Mouse (Mus musculus): ENCODE measurements around the gene Cldn14. TPM values are rescaled to one million over a fixed set of nuclear protein-coding genes. Genes with fewer than 3 reads are reported as not detected.
"Not testable (repeated sequence)": the region's sequence is repeated elsewhere in the genome, so short reads cannot be mapped to it uniquely, and the experiment has no call there.

Gene Cldn14
- polyA plus RNA-seq, 1 experiment from 2014 or later = not detected

- Histone ChIP-seq H3K9me3 (ENCODE audit: control insufficient read depth, low read length) (no peaks in the 10 kb centered on the region), H3K4me3 (replicated peaks; ENCODE audit: low read length) (no peak overlapping the region), H3K4me2 (replicated peaks) (no peak overlapping the region), H3K36me3 (replicated peaks; ENCODE audit: control insufficient read depth, insufficient read depth) (no peaks in the 10 kb centered on the region), H3K27me3 (ENCODE audit: control insufficient read depth, insufficient read depth, low read length) (no peaks in the 10 kb centered on the region), H3K4me1 (replicated peaks; ENCODE audit: control insufficient read depth, insufficient read depth, low read length) (0 out of 2 replicates have a peak, but pooled peaks cover 3% of the 10 kb centered on the region), H3K9ac (no peak overlapping the region), H3K27ac (no peak overlapping the region)
- 74% methylated on average over 9 of the region's 9 CpGs for WGBS
- DNase-seq (ENCODE audit: low spot score) (no peak), ATAC-seq (ENCODE audit: low FRiP score) (no peak)
Measured at GRCm38 (mm10) chr16:93983576-93983975, 25.1 kb downstream of the Cldn14 start.

DNA sequence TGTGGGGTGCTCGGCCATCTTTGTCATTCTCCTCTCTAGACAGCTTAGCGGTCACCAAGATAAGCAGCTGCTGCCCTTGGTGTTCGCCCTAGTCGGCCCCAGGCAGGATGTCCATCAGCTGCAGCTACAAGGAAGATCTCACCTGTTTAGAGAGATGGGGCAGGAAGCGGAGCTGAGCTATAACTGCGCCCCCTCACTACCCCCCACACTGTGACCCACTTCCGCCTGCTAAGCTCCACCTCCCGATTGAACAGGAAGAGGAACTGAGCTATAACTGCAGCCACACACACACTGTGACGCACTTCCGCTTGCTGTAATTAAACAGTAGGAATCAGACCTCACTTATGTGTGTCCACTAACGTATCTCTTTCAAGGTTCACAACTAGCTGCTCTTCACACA lies 26.3 kb downstream of the Cldn14 start:
- 90% methylated on average over 11 of the region's 11 CpGs for WGBS
- DNase-seq (ENCODE audit: low spot score) = no peak

DNA sequence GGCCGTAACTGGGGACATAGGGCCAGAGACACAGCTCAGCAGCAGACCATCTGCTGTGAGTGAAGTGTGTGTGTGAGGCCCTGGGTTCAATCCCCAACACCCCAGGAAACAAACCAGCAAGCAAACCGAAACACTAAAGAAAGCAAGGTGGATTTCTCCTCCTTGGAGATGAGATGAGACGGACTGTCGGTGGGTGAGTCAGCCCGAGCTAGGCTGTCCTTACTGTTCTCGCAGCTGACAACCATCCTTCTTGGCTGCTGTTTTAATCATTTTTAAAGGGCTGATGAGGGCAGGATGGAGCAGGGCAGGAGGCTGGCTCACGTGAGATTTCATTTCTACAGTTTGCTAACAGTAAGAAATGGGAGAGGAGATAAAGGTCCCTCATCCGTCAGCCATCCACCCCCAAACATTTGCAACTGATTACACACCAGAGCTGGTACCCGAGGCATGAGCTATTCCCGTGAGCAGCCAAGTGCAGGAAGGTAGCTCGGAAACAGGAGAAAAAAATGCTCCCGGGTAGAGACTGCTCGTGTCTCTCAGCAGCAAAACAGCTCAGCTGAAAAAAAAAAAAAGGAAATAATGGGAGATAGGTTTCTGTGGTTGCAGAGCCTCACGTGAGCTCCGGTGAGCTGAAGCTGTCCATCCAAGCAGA lies 27.3 kb downstream of the Cldn14 start:
- no peak overlapping the region for H3K4me3 ChIP-seq (replicated peaks; ENCODE audit: low read length)
- no peak overlapping the region for H3K9ac ChIP-seq
- no peak overlapping the region for H3K27ac ChIP-seq
- 64% methylated on average over 15 of the region's 15 CpGs for WGBS
- no peak for ATAC-seq (ENCODE audit: low FRiP score)
- no peaks in the 10 kb centered on the region for H3K27me3 ChIP-seq (ENCODE audit: control insufficient read depth, insufficient read depth, low read length)
- no peaks in the 10 kb centered on the region for H3K36me3 ChIP-seq (replicated peaks; ENCODE audit: control insufficient read depth, insufficient read depth)
- no peak for DNase-seq (ENCODE audit: low spot score)
- H3K4me2 ChIP-seq (replicated peaks) = no peak overlapping the region
- H3K9me3 ChIP-seq (ENCODE audit: control insufficient read depth, low read length) = no peaks in the 10 kb centered on the region
- H3K4me1 ChIP-seq (replicated peaks; ENCODE audit: control insufficient read depth, insufficient read depth, low read length) = 0 out of 2 replicates have a peak, but pooled peaks cover 3% of the 10 kb centered on the region

More for the DNA sequence above, 26.3 kb downstream of the Cldn14 start:
- Histone ChIP-seq H3K4me3 (replicated peaks; ENCODE audit: low read length) (no peak overlapping the region), H3K9me3 (ENCODE audit: control insufficient read depth, low read length) (no peaks in the 10 kb centered on the region), H3K27ac (no peak overlapping the region), H3K4me2 (replicated peaks) (no peak overlapping the region), H3K36me3 (replicated peaks; ENCODE audit: control insufficient read depth, insufficient read depth) (no peaks in the 10 kb centered on the region), H3K27me3 (ENCODE audit: control insufficient read depth, insufficient read depth, low read length) (no peaks in the 10 kb centered on the region), H3K9ac (no peak overlapping the region), H3K4me1 (replicated peaks; ENCODE audit: control insufficient read depth, insufficient read depth, low read length) (0 out of 2 replicates have a peak, but pooled peaks cover 3% of the 10 kb centered on the region)
- no peak for ATAC-seq (ENCODE audit: low FRiP score)

DNA sequence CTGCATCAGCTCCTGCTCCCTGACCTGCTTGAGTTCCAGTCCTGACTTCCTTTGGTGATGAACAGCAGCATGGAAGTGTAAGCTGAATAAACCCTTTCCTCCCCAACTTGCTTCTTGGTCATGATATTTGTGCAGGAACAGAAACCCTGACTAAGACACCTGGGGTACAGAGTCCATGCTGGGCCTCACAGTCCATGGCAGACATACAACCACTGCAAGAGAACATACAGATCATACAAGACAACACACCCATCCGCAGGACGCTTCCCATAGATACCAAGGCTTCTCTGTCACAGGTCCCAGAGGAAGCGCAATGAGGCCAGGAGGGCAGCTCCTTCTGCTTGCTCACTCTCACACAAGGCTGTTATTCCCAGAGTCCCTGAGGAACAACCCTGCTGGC lies 28.3 kb downstream of the Cldn14 start:
- DNase-seq (ENCODE audit: low spot score); H3K4me1 ChIP-seq (replicated peaks; ENCODE audit: control insufficient read depth, insufficient read depth, low read length); H3K9ac ChIP-seq; H3K27ac ChIP-seq; H3K4me2 ChIP-seq (replicated peaks); ATAC-seq (ENCODE audit: low FRiP score); H3K27me3 ChIP-seq (ENCODE audit: control insufficient read depth, insufficient read depth, low read length); H3K36me3 ChIP-seq (replicated peaks; ENCODE audit: control insufficient read depth, insufficient read depth); H3K9me3 ChIP-seq (ENCODE audit: control insufficient read depth, low read length); H3K4me3 ChIP-seq (replicated peaks; ENCODE audit: low read length): not testable (repeated sequence)
- WGBS = 93% methylated on average over 3 of the region's 3 CpGs

DNA sequence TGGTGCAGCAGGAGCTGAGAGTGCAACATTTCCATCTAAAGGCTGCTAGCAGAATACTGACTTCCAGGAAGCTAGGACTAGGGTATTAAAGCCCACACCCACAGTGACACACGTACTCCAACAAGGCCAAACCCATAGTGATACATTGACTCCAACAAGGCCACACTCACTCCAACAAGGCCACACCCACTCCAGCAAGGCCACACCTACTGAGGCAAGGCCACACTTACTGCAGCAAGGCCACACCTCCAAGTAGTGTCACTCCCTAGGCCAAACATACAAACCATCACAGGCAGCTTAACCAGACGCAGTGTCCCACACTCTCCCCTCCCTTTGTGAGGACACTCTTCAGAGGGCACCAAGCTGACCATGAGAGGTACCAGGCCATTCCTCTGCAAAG lies 29.3 kb downstream of the Cldn14 start:
- H3K9me3 ChIP-seq (ENCODE audit: control insufficient read depth, low read length) = no peaks in the 10 kb centered on the region
- WGBS = 85% methylated on average over 2 of the region's 2 CpGs
- no peak overlapping the region for H3K27ac ChIP-seq

GRCm38 (mm10) chr16:93977587-93977986 lies 31.1 kb downstream of the Cldn14 start:
- Histone ChIP-seq H3K36me3 (replicated peaks; ENCODE audit: control insufficient read depth, insufficient read depth) (no peaks in the 10 kb centered on the region), H3K9ac (no peak overlapping the region), H3K27ac (no peak overlapping the region), H3K27me3 (ENCODE audit: control insufficient read depth, insufficient read depth, low read length) (no peaks in the 10 kb centered on the region), H3K4me3 (replicated peaks; ENCODE audit: low read length) (no peak overlapping the region), H3K4me2 (replicated peaks) (no peak overlapping the region), H3K9me3 (ENCODE audit: control insufficient read depth, low read length) (no peaks in the 10 kb centered on the region), H3K4me1 (replicated peaks; ENCODE audit: control insufficient read depth, insufficient read depth, low read length) (0 out of 2 replicates have a peak, but pooled peaks cover 3% of the 10 kb centered on the region)
- DNase-seq (ENCODE audit: low spot score) (no peak), ATAC-seq (ENCODE audit: low FRiP score) (no peak)
- WGBS = 93% methylated on average over 6 of the region's 6 CpGs

More for the DNA sequence above, 29.3 kb downstream of the Cldn14 start:
- no peak overlapping the region for H3K9ac ChIP-seq
- H3K27me3 ChIP-seq (ENCODE audit: control insufficient read depth, insufficient read depth, low read length) = no peaks in the 10 kb centered on the region
- H3K4me2 ChIP-seq (replicated peaks) = no peak overlapping the region
- ATAC-seq (ENCODE audit: low FRiP score) = no peak
- H3K4me1 ChIP-seq (replicated peaks; ENCODE audit: control insufficient read depth, insufficient read depth, low read length) = 0 out of 2 replicates have a peak, but pooled peaks cover 3% of the 10 kb centered on the region
- no peak for DNase-seq (ENCODE audit: low spot score)
- no peaks in the 10 kb centered on the region for H3K36me3 ChIP-seq (replicated peaks; ENCODE audit: control insufficient read depth, insufficient read depth)
- no peak overlapping the region for H3K4me3 ChIP-seq (replicated peaks; ENCODE audit: low read length)

- DNase-seq (ENCODE audit: low spot score) (no peak), ATAC-seq (ENCODE audit: low FRiP score) (no peak)
- WGBS = 52% methylated on average over 3 of the region's 3 CpGs
- H3K4me3 ChIP-seq (replicated peaks; ENCODE audit: low read length) = no peak overlapping the region
- no peak overlapping the region for H3K9ac ChIP-seq
- H3K4me1 ChIP-seq (replicated peaks; ENCODE audit: control insufficient read depth, insufficient read depth, low read length) = 0 out of 2 replicates have a peak, but pooled peaks cover 3% of the 10 kb centered on the region
- no peaks in the 10 kb centered on the region for H3K27me3 ChIP-seq (ENCODE audit: control insufficient read depth, insufficient read depth, low read length)
- no peak overlapping the region for H3K4me2 ChIP-seq (replicated peaks)
- H3K36me3 ChIP-seq (replicated peaks; ENCODE audit: control insufficient read depth, insufficient read depth) = no peaks in the 10 kb centered on the region
- no peak overlapping the region for H3K27ac ChIP-seq
- no peaks in the 10 kb centered on the region for H3K9me3 ChIP-seq (ENCODE audit: control insufficient read depth, low read length)
Measured at GRCm38 (mm10) chr16:93976907-93977306, 31.7 kb downstream of the Cldn14 start.

DNA sequence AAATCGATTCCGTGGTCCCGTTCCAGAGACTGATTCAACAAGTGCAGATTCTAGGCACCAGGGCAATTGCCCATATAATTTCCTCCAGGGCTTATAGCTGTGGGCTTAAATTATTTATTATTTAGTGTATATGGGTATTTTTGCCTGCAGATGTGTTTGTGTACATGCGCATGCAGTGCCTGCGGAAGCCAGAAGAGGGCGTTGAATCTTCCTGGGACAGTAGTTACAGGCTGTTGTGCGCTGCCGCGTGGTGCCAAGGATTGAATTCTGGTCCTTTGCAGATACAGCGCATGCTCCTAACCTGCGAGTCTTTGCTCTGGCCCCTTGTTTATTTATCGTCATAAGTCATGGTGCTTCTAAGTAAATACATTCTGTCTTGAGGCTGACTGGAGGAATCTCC lies 33.2 kb downstream of the Cldn14 start:
- Histone ChIP-seq H3K27ac (no peak overlapping the region), H3K36me3 (replicated peaks; ENCODE audit: control insufficient read depth, insufficient read depth) (no peaks in the 10 kb centered on the region), H3K27me3 (ENCODE audit: control insufficient read depth, insufficient read depth, low read length) (no peaks in the 10 kb centered on the region), H3K9me3 (ENCODE audit: control insufficient read depth, low read length) (no peaks in the 10 kb centered on the region), H3K4me1 (replicated peaks; ENCODE audit: control insufficient read depth, insufficient read depth, low read length) (no peaks in the 10 kb centered on the region), H3K4me2 (replicated peaks) (no peak overlapping the region), H3K9ac (no peak overlapping the region), H3K4me3 (replicated peaks; ENCODE audit: low read length) (no peak overlapping the region)
- WGBS = 83% methylated on average over 12 of the region's 12 CpGs
- no peak for ATAC-seq (ENCODE audit: low FRiP score)
- DNase-seq (ENCODE audit: low spot score) = no peak

DNA sequence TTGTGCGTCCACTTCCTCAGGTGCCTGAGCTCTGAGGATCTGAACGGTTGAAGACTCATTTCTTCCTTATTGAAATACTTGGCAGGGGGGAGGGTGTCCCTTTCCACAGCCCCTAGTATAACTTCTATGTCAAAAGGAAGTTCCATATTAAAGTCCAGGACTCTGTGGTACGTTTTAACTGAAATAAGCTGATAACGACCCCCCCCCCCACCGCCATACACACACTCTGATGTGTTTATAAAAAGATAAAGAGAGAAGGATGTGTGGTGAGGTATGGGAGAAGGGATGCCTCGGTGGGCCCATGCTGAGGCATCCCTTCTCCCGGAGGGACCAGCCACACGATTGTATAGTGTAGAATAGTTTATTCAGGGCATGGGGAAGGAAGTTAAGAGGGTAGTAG lies 34.4 kb downstream of the Cldn14 start:
- no peak overlapping the region for H3K4me2 ChIP-seq (replicated peaks)
- no peaks in the 10 kb centered on the region for H3K36me3 ChIP-seq (replicated peaks; ENCODE audit: control insufficient read depth, insufficient read depth)
- H3K9ac ChIP-seq = no peak overlapping the region
- DNase-seq (ENCODE audit: low spot score) (no peak), ATAC-seq (ENCODE audit: low FRiP score) (no peak)
- no peak overlapping the region for H3K27ac ChIP-seq
- H3K4me3 ChIP-seq (replicated peaks; ENCODE audit: low read length) = no peak overlapping the region
- 72% methylated on average over 8 of the region's 8 CpGs for WGBS
- H3K27me3 ChIP-seq (ENCODE audit: control insufficient read depth, insufficient read depth, low read length) = no peaks in the 10 kb centered on the region
- no peaks in the 10 kb centered on the region for H3K4me1 ChIP-seq (replicated peaks; ENCODE audit: control insufficient read depth, insufficient read depth, low read length)
- H3K9me3 ChIP-seq (ENCODE audit: control insufficient read depth, low read length) = no peaks in the 10 kb centered on the region

DNA sequence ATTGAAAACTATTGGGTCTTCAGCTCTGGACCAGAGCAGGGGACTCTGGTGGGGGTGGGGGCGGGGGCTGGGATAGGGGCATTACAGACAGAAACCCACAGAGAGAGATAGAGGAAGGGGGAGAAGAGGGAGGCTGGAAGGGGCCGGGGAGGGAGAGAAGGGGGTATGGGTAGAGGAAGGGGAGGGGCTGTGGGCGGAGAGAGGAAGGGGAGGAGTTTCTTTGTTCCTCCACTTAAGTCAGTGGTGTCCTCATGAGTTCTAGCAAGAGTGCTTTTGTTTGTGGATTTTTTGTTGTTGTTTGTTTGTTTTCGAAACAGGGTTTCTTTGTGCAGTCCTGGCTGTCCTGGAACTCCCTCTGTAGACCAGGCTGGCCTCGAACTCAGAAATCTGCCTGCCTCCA lies 35.1 kb downstream of the Cldn14 start:
- H3K4me1 ChIP-seq (replicated peaks; ENCODE audit: control insufficient read depth, insufficient read depth, low read length) = no peaks in the 10 kb centered on the region
- no peaks in the 10 kb centered on the region for H3K27me3 ChIP-seq (ENCODE audit: control insufficient read depth, insufficient read depth, low read length)
- no peak overlapping the region for H3K4me3 ChIP-seq (replicated peaks; ENCODE audit: low read length)
- DNase-seq (ENCODE audit: low spot score) = no peak
- no peak for ATAC-seq (ENCODE audit: low FRiP score)
- H3K36me3 ChIP-seq (replicated peaks; ENCODE audit: control insufficient read depth, insufficient read depth) = no peaks in the 10 kb centered on the region
- H3K9ac ChIP-seq = no peak overlapping the region
- no peak overlapping the region for H3K27ac ChIP-seq
- H3K9me3 ChIP-seq (ENCODE audit: control insufficient read depth, low read length) = no peaks in the 10 kb centered on the region
- H3K4me2 ChIP-seq (replicated peaks) = peak overlapping the region; percentile 23
- WGBS = 49% methylated on average over 5 of the region's 5 CpGs

Data from hindbrain, embryonic 14.5 days (tissue).